8 mouse cellular contexts compared by ENCODE assay signal in genomic region chrX:153498665-153499293, GRCm38 (mm10). TPM values are rescaled to one million over a fixed set of nuclear protein-coding genes. Genes with fewer than 3 reads are reported as not detected.
DNase-seq lines count a peak whose midpoint lies in the region; ATAC-seq and TF ChIP-seq lines count a peak whose summit lies in the region.

No protein-coding gene starts in this region.

- no peak overlapping the region for H3K27ac ChIP-seq in thymus, adult 2 months (ENCODE audit: control insufficient read depth, insufficient read depth, low read length)
- peak overlapping the region; percentile 96 for H3K27ac ChIP-seq in heart, embryonic 15.5 days
- peak overlapping the region; percentile 94 for H3K27ac ChIP-seq in stomach, embryonic 15.5 days

- no peaks in the 10 kb centered on the region for H3K9me3 ChIP-seq in heart, embryonic 15.5 days (replicated peaks)
- no peaks in the 10 kb centered on the region for H3K9me3 ChIP-seq in stomach, embryonic 15.5 days

- H3K4me3 ChIP-seq in thymus, adult 2 months (ENCODE audit: control insufficient read depth, insufficient read depth, low read length), result peak overlapping the region; percentile 99
- H3K4me3 ChIP-seq in heart, embryonic 15.5 days, result peak overlapping the region; percentile 67
- peak overlapping the region; percentile 58 for H3K4me3 ChIP-seq in stomach, embryonic 15.5 days (replicated peaks)

- peak; percentile 11 for DNase-seq in thymus, adult 2 months
- DNase-seq in thymus, postnatal 0 days (ENCODE audit: low spot score), result no peak
- peak; percentile 30 for DNase-seq in embryo, embryonic 9.5 days (ENCODE audit: extremely low spot score)
- DNase-seq in layer of hippocampus, postnatal 25 days (ENCODE audit: extremely low spot score in 1 of 2, low spot score in 1 of 2), result peak; percentile 8 to 10
- peak; percentile 13 for DNase-seq in mesoderm, embryonic 11.5 days (ENCODE audit: low read depth, low spot score)

- TF ChIP-seq CTCF in thymus, adult 2 months (IDR thresholded peaks at IDR 0.05; ENCODE audit: borderline replicate concordance, control insufficient read depth, extremely low read depth, insufficient read depth, low read length, poor library complexity), result no peak

- peak overlapping the region; percentile 74 for H3K4me2 ChIP-seq in heart, embryonic 15.5 days
- peak overlapping the region; percentile 65 for H3K4me2 ChIP-seq in stomach, embryonic 15.5 days

- peak overlapping the region; percentile 80 for H3K9ac ChIP-seq in heart, embryonic 15.5 days
- peak overlapping the region; percentile 52 for H3K9ac ChIP-seq in stomach, embryonic 15.5 days

- H3K27me3 ChIP-seq in thymus, adult 2 months (ENCODE audit: control insufficient read depth, insufficient read depth, low read length), result no peaks in the 10 kb centered on the region
- H3K27me3 ChIP-seq in heart, embryonic 15.5 days, result no peaks in the 10 kb centered on the region
- no peaks in the 10 kb centered on the region for H3K27me3 ChIP-seq in stomach, embryonic 15.5 days (replicated peaks)

- no peak for ATAC-seq in heart, embryonic 15.5 days (replicated peaks; ENCODE audit: insufficient number of reproducible peaks, insufficient read depth, low FRiP score, low read depth)
- no peak for ATAC-seq in stomach, embryonic 15.5 days (ENCODE audit: insufficient read depth, low FRiP score, low read depth)
- ATAC-seq in megakaryocyte progenitor cell, adult 5-6 weeks (replicated peaks; ENCODE audit: poor library complexity), result no peak

- no peak for TF ChIP-seq POLR2A in thymus, adult 2 months (IDR thresholded peaks at IDR 0.05; ENCODE audit: control insufficient read depth, extremely low read depth, insufficient read depth, low read length, poor library complexity)

- peaks cover 14% of the 10 kb centered on the region for H3K4me1 ChIP-seq in thymus, adult 2 months (replicated peaks; ENCODE audit: control insufficient read depth, insufficient read depth, low read length)
- H3K4me1 ChIP-seq in heart, embryonic 15.5 days (replicated peaks), result peaks cover 6% of the 10 kb centered on the region
- no peaks in the 10 kb centered on the region for H3K4me1 ChIP-seq in stomach, embryonic 15.5 days

- WGBS in thymus, adult 2 months, result 28% methylated on average over 25 of the region's 30 CpGs
- WGBS in heart, embryonic 15.5 days, result 20% methylated on average over 30 of the region's 30 CpGs
- WGBS in stomach, embryonic 15.5 days, result 27% methylated on average over 30 of the region's 30 CpGs

- no peaks in the 10 kb centered on the region for H3K36me3 ChIP-seq in thymus, adult 2 months (ENCODE audit: control insufficient read depth, insufficient read depth, low read length)
- no peaks in the 10 kb centered on the region for H3K36me3 ChIP-seq in heart, embryonic 15.5 days
- no peaks in the 10 kb centered on the region for H3K36me3 ChIP-seq in stomach, embryonic 15.5 days

RNA-seq across cellular contexts. Expression of gene Ubqln2, which starts 0.8 kb away (rescaled TPM):
- 40.9 and 55.3 TPM in 2 replicates for polyA plus RNA-seq in thymus, adult 2 months (2012; rRNA removed)
- polyA plus RNA-seq in thymus, postnatal 0 days (2015; fragmentation: Nextera tagmentation; extraction: Ambion mirVana), result 8.7 and 9.2 TPM in 2 replicates
- 9.5 and 11.3 TPM in 2 replicates for polyA plus RNA-seq in heart, embryonic 15.5 days (2015; fragmentation: Nextera tagmentation; extraction: Ambion mirVana)
- total RNA-seq in layer of hippocampus, postnatal 25 days (2021), result 100 to 1,000 TPM; 242 to 253 TPM
- polyA plus RNA-seq in stomach, embryonic 15.5 days (2015; fragmentation: Nextera tagmentation; extraction: Ambion mirVana), result 19.5 and 22.1 TPM in 2 replicates
- total RNA-seq in megakaryocyte progenitor cell, adult 5-6 weeks (2015), result 46.2 and 48.8 TPM in 2 replicates
- 4.2 and 6.4 TPM in 2 replicates for total RNA-seq in megakaryocyte progenitor cell, adult 5-6 weeks (2017)

RNA-seq across cellular contexts. Expression of gene Cypt3, which starts 59.6 kb away (rescaled TPM):
- polyA plus RNA-seq in thymus, adult 2 months (2012; rRNA removed), result not detected in 2 replicates
- not detected in 2 replicates for polyA plus RNA-seq in thymus, postnatal 0 days (2015; fragmentation: Nextera tagmentation; extraction: Ambion mirVana)
- polyA plus RNA-seq in heart, embryonic 15.5 days (2015; fragmentation: Nextera tagmentation; extraction: Ambion mirVana), result not detected in 2 replicates
- total RNA-seq in layer of hippocampus, postnatal 25 days (2021), result not detected
- polyA plus RNA-seq in stomach, embryonic 15.5 days (2015; fragmentation: Nextera tagmentation; extraction: Ambion mirVana), result not detected in 2 replicates
- not detected in 2 replicates for total RNA-seq in megakaryocyte progenitor cell, adult 5-6 weeks (2015)
- total RNA-seq in megakaryocyte progenitor cell, adult 5-6 weeks (2017), result not detected in 2 replicates
